Mouse (Mus musculus): Measurements from ENCODE around the gene Adprh. TPM values are rescaled to one million over a fixed set of nuclear protein-coding genes. Genes with fewer than 3 reads are reported as not detected.

The Adprh gene
- total RNA-seq, 2 experiments from 2014 or later, result 15.7 to 17.7 TPM

- intact Hi-C loops (cut with DNase I), result loop anchor here (5.0 kb wide), 1 partner anchor 42 kb away; no protein-coding TSS in a partner anchor
- no peak for DNase-seq
Measured at GRCm38 (mm10) chr16:38400311-38400960, 52.1 kb downstream of the Adprh start.

DNA sequence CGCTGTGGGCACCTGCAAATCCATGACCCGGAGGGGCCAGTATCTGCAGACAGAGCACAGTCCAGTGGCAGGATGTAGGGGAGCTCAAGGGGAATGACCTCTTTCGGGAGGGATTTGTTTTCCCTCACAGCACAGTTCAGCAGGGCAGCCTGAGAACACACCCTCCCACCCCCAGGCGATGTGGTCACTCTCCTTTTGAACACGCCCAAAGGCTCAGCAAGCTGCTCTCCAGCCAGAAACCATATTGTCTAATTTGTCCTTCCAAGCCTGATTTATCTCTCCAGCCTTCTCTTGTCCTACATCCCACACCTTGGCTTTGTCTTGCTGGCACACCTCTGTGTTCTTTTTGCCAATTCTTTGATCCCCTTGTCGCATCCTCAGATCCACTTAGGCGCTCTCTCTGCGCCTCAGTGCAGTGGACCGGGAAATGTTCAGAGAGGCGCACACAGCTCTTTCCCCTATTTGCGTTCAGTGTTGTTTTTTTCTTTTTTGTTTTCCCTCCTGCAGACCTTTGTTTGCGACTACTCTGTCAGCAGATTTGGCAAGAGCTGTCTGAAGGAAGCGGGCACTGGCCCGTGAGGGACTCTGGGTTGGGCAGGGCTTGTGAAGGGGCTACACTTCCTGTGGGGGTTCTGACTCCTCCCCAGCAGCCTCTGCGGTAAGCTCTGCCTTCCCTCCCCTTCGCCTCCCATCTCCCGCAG lies 52.8 kb downstream of the Adprh start:
- intact Hi-C loops (cut with DNase I), result loop anchor here (5.0 kb wide), 1 partner anchor 43 kb away; no protein-coding TSS in a partner anchor
- DNase-seq, result peak; percentile 36 to 50

DNA sequence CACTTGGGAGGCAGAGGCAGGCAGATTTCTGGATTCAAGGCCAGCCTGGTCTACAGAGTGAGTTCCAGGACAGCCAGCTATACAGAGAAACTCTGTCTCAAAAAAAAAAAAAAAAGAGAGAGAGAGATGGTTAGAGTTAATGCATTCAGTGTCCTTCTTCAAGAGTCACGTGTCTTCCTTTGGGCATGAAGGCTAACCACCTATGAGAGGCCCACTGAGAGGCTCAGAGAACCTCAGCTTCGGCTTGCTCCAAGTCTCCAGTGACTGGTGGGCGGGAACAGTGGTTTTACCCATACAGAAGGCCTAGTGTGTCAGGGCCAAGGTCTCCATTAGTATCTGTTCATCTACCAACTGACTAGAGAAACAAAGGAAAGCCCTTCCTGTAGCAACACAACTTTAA lies 53.4 kb downstream of the Adprh start:
- intact Hi-C loops (cut with DNase I), result no loop called here
- no peak for DNase-seq

DNA sequence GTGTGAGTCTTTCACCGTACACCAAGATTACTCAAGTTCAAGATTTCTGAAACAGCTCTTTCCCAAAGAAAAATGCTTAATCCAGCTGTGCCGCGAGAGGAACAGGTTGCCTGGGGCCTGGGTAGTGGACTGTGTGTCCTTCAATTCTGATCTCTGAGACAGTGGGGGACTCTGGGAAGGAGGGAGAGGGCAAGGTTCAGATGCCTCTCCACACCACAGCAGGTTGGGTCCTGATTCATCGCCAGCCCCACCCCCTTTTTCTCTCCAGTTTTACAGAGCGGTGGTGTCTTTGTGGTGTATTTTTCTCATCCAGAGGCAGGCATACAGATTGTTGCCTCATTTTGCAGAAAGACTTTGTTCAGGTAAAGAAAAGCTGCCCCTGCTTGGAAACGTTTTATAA lies 54.2 kb downstream of the Adprh start:
- no peak for DNase-seq
- intact Hi-C loops (cut with DNase I), result no loop called here

DNA sequence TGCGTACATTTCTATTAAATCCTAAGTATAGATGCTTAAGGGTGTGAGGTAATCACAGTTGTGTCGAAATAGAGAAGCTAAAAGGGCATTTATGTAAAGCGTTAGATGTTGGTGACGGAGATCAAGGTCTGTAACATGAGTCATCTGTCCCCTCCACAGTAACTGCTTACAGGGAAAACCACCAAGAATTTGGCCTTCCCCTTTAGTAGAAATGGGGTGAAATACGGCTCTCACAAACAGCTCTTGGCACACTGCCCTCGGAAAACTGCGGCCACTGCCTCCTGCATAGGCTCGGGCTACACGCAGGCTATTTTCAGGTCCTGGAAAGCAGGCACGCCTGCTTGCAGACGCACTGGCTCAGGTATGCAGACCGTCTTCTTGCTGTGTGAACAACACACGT lies 56.3 kb downstream of the Adprh start:
- peak; percentile 39 to 52 for DNase-seq
- intact Hi-C loops (cut with DNase I), result no loop called here

- intact Hi-C loops (cut with DNase I), result no loop called here
- no peak for DNase-seq
Measured at GRCm38 (mm10) chr16:38395060-38395730, 57.3 kb downstream of the Adprh start.

DNA sequence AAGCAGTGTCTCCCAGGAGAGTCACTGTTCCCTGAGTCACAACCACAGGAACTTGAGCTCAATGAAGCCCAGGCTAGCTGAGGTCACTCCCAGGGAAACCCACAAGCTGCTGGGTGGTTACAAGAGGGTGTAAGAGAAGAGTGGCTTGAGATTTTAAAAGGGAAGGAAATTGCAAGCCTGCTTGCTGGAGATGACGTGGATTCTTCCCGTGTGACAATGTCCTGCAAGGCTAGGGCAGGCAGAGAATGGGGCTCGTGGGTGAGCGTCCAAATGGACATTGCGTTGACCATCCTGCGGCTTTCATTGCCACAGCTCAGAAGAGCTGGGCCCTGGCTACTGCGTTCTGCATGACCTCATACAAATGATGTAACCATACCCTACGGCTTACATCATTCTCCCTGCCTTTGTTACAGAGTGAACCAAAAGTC lies 58.3 kb downstream of the Adprh start:
- intact Hi-C loops (cut with DNase I), result no loop called here
- DNase-seq, result no peak

Other genes starting within 250 kb of the Adprh start
- not detected for gene Nr1i2, start 157.9 kb downstream of the Adprh start, total RNA-seq (2021)
- not detected for gene Maats1, start 110.6 kb downstream of the Adprh start, total RNA-seq (2021)
- gene Cox17, start 105.7 kb downstream of the Adprh start, total RNA-seq (2021), result 100 to 1,000 TPM; 121 to 152 TPM
- gene Gm21987, start 105.7 kb downstream of the Adprh start, total RNA-seq (2021), result not detected
- 10 to 100 TPM; 60.2 to 61.4 TPM for gene Popdc2, start 90.5 kb downstream of the Adprh start, total RNA-seq (2021)
- 1 to 10 TPM; 4.2 to 4.7 TPM for gene Pla1a, start 19.6 kb downstream of the Adprh start, total RNA-seq (2021)
- gene Cd80, start 2.9 kb upstream of the Adprh start, total RNA-seq (2021), result under 1 TPM; 0.15 to 0.22 TPM
- gene Timmdc1, start 70.0 kb upstream of the Adprh start, total RNA-seq (2021), result 10 to 100 TPM; 45.1 to 47.3 TPM
- gene Poglut1, start 97.6 kb upstream of the Adprh start, total RNA-seq (2021), result 1 to 10 TPM; 7.9 to 8.0 TPM
- gene Tmem39a, start 106.0 kb upstream of the Adprh start, total RNA-seq (2021), result 10 to 100 TPM; 15.2 to 15.8 TPM